Mouse (Mus musculus) liver, embryonic 14.5 days (tissue): ENCODE data around the gene Gm21953.
"Not testable (repeated sequence)": the region's sequence is repeated elsewhere in the genome, so short reads cannot be mapped to it uniquely, and the experiment has no call there.

Experiments used
- CTCF ChIP-seq: IDR thresholded peaks from 2 replicates; pipeline ENCODE4 v1.5.1; 2016; ENCODE audit warnings: antibody characterized with exemption, low read depth, control low read depth
- EP300 ChIP-seq: IDR thresholded peaks from 2 replicates; pipeline ENCODE4 v1.6.1; 2016; ENCODE audit warnings: antibody characterized with exemption, low read depth

DNA sequence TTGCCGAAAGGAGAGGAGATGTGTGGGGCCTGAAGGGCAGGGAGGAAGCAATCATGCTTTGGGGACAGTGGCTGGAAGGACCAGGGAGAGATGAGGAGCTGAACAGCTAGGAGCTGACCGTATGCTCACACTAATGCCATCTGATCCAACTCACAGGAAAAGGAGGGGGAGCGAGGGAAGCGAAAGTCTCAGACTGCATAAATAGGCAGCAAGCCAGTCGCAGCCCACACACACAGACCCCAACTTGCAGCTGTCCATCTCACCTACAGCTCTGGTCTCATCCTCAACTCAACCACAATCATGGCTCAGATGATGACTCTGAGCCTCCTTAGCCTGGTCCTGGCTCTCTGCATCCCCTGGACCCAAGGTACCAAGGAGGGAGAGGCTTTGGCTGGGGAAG is 38.6 kb upstream of the Gm21953 start, which contains the start of gene Ccl21b:
- TF ChIP-seq EP300, CTCF: not testable (repeated sequence)
